11 mouse cellular contexts compared by ENCODE assay signal in genomic region chr6:144039221-144039620, GRCm38 (mm10).
DNase-seq lines count a peak whose midpoint lies in the region; ATAC-seq and TF ChIP-seq lines count a peak whose summit lies in the region.
"Had no signal": no experiment of that assay in that cellular context is flagged by ENCODE, and none has a peak within 500 bp of the region (broad histone marks: within the 10 kb centered on the region; RNA-seq: fewer than 3 reads in every experiment).

No protein-coding gene starts in this region.

- H3K27ac ChIP-seq in midbrain, embryonic 10.5 days (replicated peaks): peak overlapping the region; percentile 59
- no peak overlapping the region for H3K27ac ChIP-seq in midbrain, embryonic 15.5 days
- peak overlapping the region; percentile 49; the same call in 1 of the 2 replicates for H3K27ac ChIP-seq in embryonic facial prominence, embryonic 11.5 days (replicated peaks; ENCODE audit: low read depth, low read length)
- H3K27ac ChIP-seq in hindbrain, embryonic 16.5 days (ENCODE audit: low read depth, low read length): peak overlapping the region; percentile 44; the same call in 1 of the 2 replicates
- peak overlapping the region; percentile 22; the same call in 1 of the 2 replicates for H3K27ac ChIP-seq in stomach, embryonic 15.5 days
- no peak overlapping the region for H3K27ac ChIP-seq in layer of hippocampus, adult 2 months

- H3K9ac ChIP-seq in midbrain, embryonic 15.5 days: no peak overlapping the region
- no peak overlapping the region for H3K9ac ChIP-seq in embryonic facial prominence, embryonic 11.5 days (replicated peaks; ENCODE audit: low read length)
- no peak overlapping the region for H3K9ac ChIP-seq in hindbrain, embryonic 16.5 days (ENCODE audit: low read depth, low read length)
- H3K9ac ChIP-seq in stomach, embryonic 15.5 days: no peak overlapping the region

- H3K36me3 ChIP-seq in midbrain, embryonic 10.5 days: no peaks in the 10 kb centered on the region
- no peaks in the 10 kb centered on the region for H3K36me3 ChIP-seq in midbrain, embryonic 15.5 days (replicated peaks)
- H3K36me3 ChIP-seq in embryonic facial prominence, embryonic 11.5 days (replicated peaks; ENCODE audit: control insufficient read depth, insufficient read depth, low read depth, low read length): no peaks in the 10 kb centered on the region
- no peaks in the 10 kb centered on the region for H3K36me3 ChIP-seq in hindbrain, embryonic 16.5 days (ENCODE audit: control insufficient read depth, insufficient read depth, low read length)
- H3K36me3 ChIP-seq in stomach, embryonic 15.5 days: no peaks in the 10 kb centered on the region

- WGBS in midbrain, embryonic 10.5 days: 48% methylated on average over 7 of the region's 7 CpGs
- WGBS in midbrain, embryonic 15.5 days: 24% methylated on average over 7 of the region's 7 CpGs
- 6% methylated on average over 7 of the region's 7 CpGs for WGBS in embryonic facial prominence, embryonic 11.5 days
- WGBS in hindbrain, embryonic 16.5 days: 25% methylated on average over 7 of the region's 7 CpGs
- WGBS in stomach, embryonic 15.5 days: 46% methylated on average over 7 of the region's 7 CpGs

- H3K9me3 ChIP-seq in midbrain, embryonic 10.5 days (replicated peaks): no peaks in the 10 kb centered on the region
- H3K9me3 ChIP-seq in midbrain, embryonic 15.5 days: no peaks in the 10 kb centered on the region
- no peaks in the 10 kb centered on the region for H3K9me3 ChIP-seq in embryonic facial prominence, embryonic 11.5 days (replicated peaks; ENCODE audit: control insufficient read depth, low read length)
- no peaks in the 10 kb centered on the region for H3K9me3 ChIP-seq in hindbrain, embryonic 16.5 days (ENCODE audit: control insufficient read depth, low read length)
- no peaks in the 10 kb centered on the region for H3K9me3 ChIP-seq in stomach, embryonic 15.5 days

- DNase-seq in midbrain, embryonic 10.5 days (ENCODE audit: low spot score): no peak
- peak; percentile 72 for DNase-seq in embryonic facial prominence, embryonic 11.5 days (ENCODE audit: low spot score)
- no peak for DNase-seq in layer of hippocampus, adult 2 months (ENCODE audit: low spot score in 2 of 2)
- no peak for DNase-seq in ovary, postnatal 10 days (ENCODE audit: low spot score)
- DNase-seq: cerebellum, postnatal 36 days; lung, adult 18-20 months; thymus, postnatal 4 days had no signal

- no peak overlapping the region for H3K4me3 ChIP-seq in midbrain, embryonic 10.5 days
- no peak overlapping the region for H3K4me3 ChIP-seq in midbrain, embryonic 15.5 days
- no peak overlapping the region for H3K4me3 ChIP-seq in embryonic facial prominence, embryonic 11.5 days (ENCODE audit: low read depth, low read length)
- H3K4me3 ChIP-seq in hindbrain, embryonic 16.5 days (ENCODE audit: low read length): no peak overlapping the region
- H3K4me3 ChIP-seq in stomach, embryonic 15.5 days (replicated peaks): no peak overlapping the region
- H3K4me3 ChIP-seq in layer of hippocampus, adult 2 months: no peak overlapping the region

- no peak for TF ChIP-seq CTCF in layer of hippocampus, adult 2 months (conservative IDR thresholded peaks at IDR 0.05)

- no peak overlapping the region for H3K4me2 ChIP-seq in midbrain, embryonic 15.5 days
- peak overlapping the region; percentile 19 for H3K4me2 ChIP-seq in embryonic facial prominence, embryonic 11.5 days (ENCODE audit: low read depth, low read length)
- peak overlapping the region; percentile 8; the same call in 1 of the 2 replicates for H3K4me2 ChIP-seq in hindbrain, embryonic 16.5 days (ENCODE audit: low read length)
- peak overlapping the region; percentile 25; the same call in 1 of the 2 replicates for H3K4me2 ChIP-seq in stomach, embryonic 15.5 days
- H3K4me2 ChIP-seq: heart, embryonic 11.5 days had no signal

- H3K4me1 ChIP-seq in midbrain, embryonic 10.5 days: peaks cover 54% of the 10 kb centered on the region
- peaks cover 22% of the 10 kb centered on the region for H3K4me1 ChIP-seq in midbrain, embryonic 15.5 days
- H3K4me1 ChIP-seq in embryonic facial prominence, embryonic 11.5 days (ENCODE audit: control insufficient read depth, insufficient read depth, low read length): no peaks in the 10 kb centered on the region
- peaks cover 9% of the 10 kb centered on the region for H3K4me1 ChIP-seq in hindbrain, embryonic 16.5 days (ENCODE audit: control insufficient read depth, insufficient read depth, low read depth, low read length)
- no peaks in the 10 kb centered on the region for H3K4me1 ChIP-seq in stomach, embryonic 15.5 days

- ATAC-seq in midbrain, embryonic 15.5 days (replicated peaks): no peak
- no peak for ATAC-seq in embryonic facial prominence, embryonic 11.5 days (replicated peaks; ENCODE audit: insufficient number of reproducible peaks, low FRiP score, low TSS enrichment, low read depth)
- ATAC-seq in hindbrain, embryonic 16.5 days: no peak
- ATAC-seq in stomach, embryonic 15.5 days (ENCODE audit: insufficient read depth, low FRiP score, low read depth): no peak

- no peaks in the 10 kb centered on the region; the same call in 1 of the 2 replicates for H3K27me3 ChIP-seq in midbrain, embryonic 10.5 days (ENCODE audit: low read depth, poor library complexity, severe bottlenecking)
- no peaks in the 10 kb centered on the region for H3K27me3 ChIP-seq in midbrain, embryonic 15.5 days (replicated peaks)
- H3K27me3 ChIP-seq in embryonic facial prominence, embryonic 11.5 days (ENCODE audit: control insufficient read depth, insufficient read depth, low read length): no peaks in the 10 kb centered on the region
- no peaks in the 10 kb centered on the region for H3K27me3 ChIP-seq in hindbrain, embryonic 16.5 days (replicated peaks; ENCODE audit: control insufficient read depth, insufficient read depth, low read length)
- H3K27me3 ChIP-seq in stomach, embryonic 15.5 days (replicated peaks): no peaks in the 10 kb centered on the region

Comparison
In these comparisons a context has a peak if more than half of its experiments do, and no peak if none do; other contexts are left out.
1. H3K27ac ChIP-seq: peak in midbrain, embryonic 10.5 days (single experiment), embryonic facial prominence, embryonic 11.5 days (single experiment), hindbrain, embryonic 16.5 days (single experiment) and stomach, embryonic 15.5 days (single experiment); none in midbrain, embryonic 15.5 days (single experiment) and layer of hippocampus, adult 2 months (single experiment).